Mouse (Mus musculus) kidney, adult 2 months (tissue): ENCODE measurements around the gene Iqschfp.

Experiments
- CTCF ChIP-seq: fragments of 200-500 bp; conservative IDR thresholded peaks from 2 replicates; pipeline ENCODE4 v1.5.1; 2011; ENCODE audit warnings: low read depth, mild to moderate bottlenecking, control low read depth, low read length, moderate library complexity, mixed read lengths; ENCODE audit not compliant: insufficient read depth, insufficient read length
- POLR2A ChIP-seq: fragments of 200-500 bp; IDR thresholded peaks from one replicate; pipeline ENCODE4 v1.6.1; 2011; ENCODE audit warnings: low read depth, low read length, control low read depth

DNA sequence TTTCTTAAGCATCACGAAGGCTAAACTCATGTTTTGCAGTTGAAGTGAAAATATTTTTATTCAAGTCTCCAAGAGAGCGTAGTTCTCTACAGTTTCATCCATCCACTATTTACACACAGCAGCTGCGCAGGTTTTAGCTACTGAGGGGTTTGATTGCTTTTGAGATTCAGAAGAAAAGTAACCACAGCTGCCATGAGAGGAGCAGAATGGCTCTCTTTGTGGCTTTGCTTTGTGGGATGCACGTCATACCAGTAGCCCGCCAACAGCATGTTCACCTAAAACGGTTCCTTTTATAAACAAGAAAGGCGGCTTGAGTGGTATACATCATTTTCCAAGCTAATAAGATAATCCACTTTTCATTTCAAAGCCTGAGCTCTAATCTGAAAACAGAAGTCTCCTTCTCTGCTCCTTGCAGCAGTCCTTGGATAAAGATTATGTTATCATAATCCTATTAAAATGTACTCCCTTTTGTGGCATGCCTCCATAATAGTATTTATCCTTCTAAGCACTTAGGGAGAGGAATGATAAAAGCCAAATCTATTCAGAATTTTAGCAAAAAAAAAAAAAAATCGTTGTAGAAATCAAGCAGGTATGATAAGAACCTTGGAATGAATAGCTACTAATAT, 26.7 kb downstream of the Iqschfp start:
- no peak for TF ChIP-seq POLR2A
- no peak for TF ChIP-seq CTCF
